Mouse (Mus musculus) CH12.LX (cell line): ENCODE results near the gene Lrrc75b. TPM values are rescaled to one million over a fixed set of nuclear protein-coding genes. Genes with fewer than 3 reads are reported as not detected.
A peak's percentile ranks its signal among the peaks of the same experiment; 100 is the strongest.

Experiments
- DNase-seq: peaks from one replicate; pipeline ENCODE4 v3.0.0-alpha.2; 2013; ENCODE audit errors: extremely low read depth
- H3K27ac ChIP-seq: 2 replicates; pipeline ENCODE4 v1.5.1; 2012; ENCODE audit warnings: low read depth, mild to moderate bottlenecking, control low read depth, moderate library complexity; ENCODE audit not compliant: insufficient read depth
- H3K27me3 ChIP-seq: replicated peaks from 2 replicates; pipeline ENCODE3; 2012; ENCODE audit warnings: inconsistent platforms
- H3K36me3 ChIP-seq, 2 experiments: replicated peaks in 1 of 2; 2 replicates each; pipeline versions ENCODE3 to v1.6.1; 2012; ENCODE audit warnings: inconsistent platforms in 1 of 2, low read length in 1 of 2, mild to moderate bottlenecking in 1 of 2, mixed read lengths in 1 of 2, moderate library complexity in 1 of 2; ENCODE audit not compliant: control insufficient read depth in 1 of 2, insufficient read depth in 1 of 2
- H3K4me1 ChIP-seq, 2 experiments: 2 replicates each; pipeline ENCODE4 v1.6.1; 2012; ENCODE audit warnings: inconsistent platforms in 1 of 2, moderate library complexity in 1 of 2; ENCODE audit not compliant: insufficient read depth in 2 of 2, control insufficient read depth in 1 of 2
- H3K4me2 ChIP-seq: 2 replicates; pipeline ENCODE4 v1.6.1; 2012; ENCODE audit warnings: low read depth, mild to moderate bottlenecking, control low read depth; ENCODE audit not compliant: poor library complexity, insufficient read depth, severe bottlenecking
- H3K4me3 ChIP-seq, 3 experiments: fragments of 150-350 bp in 1 of 3; sonication (generic) in 1 of 3; replicated peaks in 1 of 3; 2 replicates each; pipeline versions ENCODE3 to v1.5.1; 2011 to 2012; ENCODE audit warnings: low read depth in 2 of 3, low read length in 2 of 3, mild to moderate bottlenecking in 2 of 3, moderate library complexity in 2 of 3, control low read depth in 1 of 3, improper control_type of control experiment in 1 of 3, inconsistent platforms in 1 of 3, mixed read lengths in 1 of 3; ENCODE audit not compliant: poor library complexity in 1 of 3
- H3K79me2 ChIP-seq: replicated peaks from 2 replicates; pipeline ENCODE4 v1.6.1; 2012; ENCODE audit warnings: mild to moderate bottlenecking, moderate library complexity; ENCODE audit not compliant: control insufficient read depth, poor library complexity, insufficient read depth, severe bottlenecking; ENCODE audit errors: extremely low read depth
- H3K9ac ChIP-seq: 2 replicates; pipeline ENCODE4 v1.6.1; 2012; ENCODE audit warnings: low read depth, mild to moderate bottlenecking, control low read depth, moderate library complexity; ENCODE audit not compliant: insufficient read depth
- H3K9me3 ChIP-seq: replicated peaks from 2 replicates; pipeline ENCODE3; 2012; ENCODE audit warnings: low read length, inconsistent platforms, mixed read lengths
- BHLHE40 ChIP-seq: IDR thresholded peaks from 2 replicates; pipeline ENCODE4 v1.6.1; 2011; ENCODE audit warnings: mild to moderate bottlenecking, low read depth, low read length, improper control_type of control experiment
- CHD1 ChIP-seq: IDR thresholded peaks from 2 replicates; pipeline ENCODE4 v1.6.1; 2012; ENCODE audit warnings: low read depth, low read length, improper control_type of control experiment, inconsistent platforms
- CHD2 ChIP-seq: IDR thresholded peaks from 2 replicates; pipeline ENCODE4 v1.6.1; 2011; ENCODE audit warnings: low read length, improper control_type of control experiment
- CTCF ChIP-seq, 2 experiments: IDR thresholded peaks in 1 of 2; conservative IDR thresholded peaks in 1 of 2; 2 replicates each; pipeline ENCODE4 v1.5.1; 2011 to 2012; ENCODE audit warnings: low read depth in 2 of 2, low read length in 2 of 2, improper control_type of control experiment in 1 of 2, inconsistent platforms in 1 of 2, mild to moderate bottlenecking in 1 of 2, moderate library complexity in 1 of 2
- E2F4 ChIP-seq: IDR thresholded peaks from 2 replicates; pipeline ENCODE4 v1.6.1; 2011; ENCODE audit warnings: low read depth, low read length, improper control_type of control experiment; ENCODE audit not compliant: insufficient replicate concordance
- ELF1 ChIP-seq: IDR thresholded peaks from 2 replicates; pipeline ENCODE4 v1.6.1; 2014; ENCODE audit warnings: low read depth, mild to moderate bottlenecking, inconsistent platforms, low read length, improper control_type of control experiment
- EP300 ChIP-seq: IDR thresholded peaks from 2 replicates; pipeline ENCODE4 v1.6.1; 2011; ENCODE audit warnings: low read length, improper control_type of control experiment
- ETS1 ChIP-seq: conservative IDR thresholded peaks from 2 replicates; pipeline ENCODE4 v1.6.1; 2012; ENCODE audit warnings: low read depth, mild to moderate bottlenecking, inconsistent platforms, low read length, improper control_type of control experiment, moderate library complexity
- GABPA ChIP-seq: IDR thresholded peaks from 2 replicates; pipeline ENCODE4 v1.6.1; 2012; ENCODE audit warnings: low read depth, low read length, improper control_type of control experiment, inconsistent platforms; ENCODE audit not compliant: insufficient replicate concordance
- HCFC1 ChIP-seq: IDR thresholded peaks from 2 replicates; pipeline ENCODE4 v1.6.1; 2012; ENCODE audit warnings: low read depth, mild to moderate bottlenecking, inconsistent platforms, low read length, improper control_type of control experiment
- IRF4 ChIP-seq: IDR thresholded peaks from 2 replicates; pipeline ENCODE4 v1.6.1; 2014; ENCODE audit warnings: low read depth, mild to moderate bottlenecking, inconsistent platforms, low read length, improper control_type of control experiment
- JUN ChIP-seq: IDR thresholded peaks from 2 replicates; pipeline ENCODE4 v1.6.1; 2011; ENCODE audit warnings: low read depth, mild to moderate bottlenecking, low read length, improper control_type of control experiment, moderate library complexity; ENCODE audit not compliant: insufficient read depth
- JUND ChIP-seq: conservative IDR thresholded peaks from 2 replicates; pipeline ENCODE4 v1.6.1; 2011; ENCODE audit warnings: low read depth, low read length, improper control_type of control experiment
- KAT2A ChIP-seq: IDR thresholded peaks from 2 replicates; pipeline ENCODE4 v1.6.1; 2012; ENCODE audit warnings: low read length, improper control_type of control experiment, inconsistent platforms; ENCODE audit not compliant: insufficient replicate concordance
- MAFK ChIP-seq: IDR thresholded peaks from 2 replicates; pipeline ENCODE4 v1.6.1; 2011; ENCODE audit warnings: low read length, improper control_type of control experiment; ENCODE audit not compliant: insufficient replicate concordance
- MAX ChIP-seq: IDR thresholded peaks from 2 replicates; pipeline ENCODE4 v1.6.1; 2011; ENCODE audit warnings: low read length, improper control_type of control experiment
- MAZ ChIP-seq: IDR thresholded peaks from 2 replicates; pipeline ENCODE4 v1.6.1; 2012; ENCODE audit warnings: low read depth, mild to moderate bottlenecking, inconsistent platforms, low read length, improper control_type of control experiment, moderate library complexity
- MEF2A ChIP-seq: IDR thresholded peaks from 2 replicates; pipeline ENCODE4 v1.6.1; 2014; ENCODE audit warnings: low read depth, mild to moderate bottlenecking, inconsistent platforms, low read length, improper control_type of control experiment, borderline replicate concordance
- MXI1 ChIP-seq: IDR thresholded peaks from 2 replicates; pipeline ENCODE4 v1.6.1; 2011; ENCODE audit warnings: mild to moderate bottlenecking, low read depth, low read length, improper control_type of control experiment
- MYC ChIP-seq: IDR thresholded peaks from 2 replicates; pipeline ENCODE4 v1.6.1; 2011; ENCODE audit warnings: low read depth, mild to moderate bottlenecking, improper control_type of control experiment, low read length
- NELFE ChIP-seq: IDR thresholded peaks from 2 replicates; pipeline ENCODE4 v1.6.1; 2011; ENCODE audit warnings: low read depth, low read length, improper control_type of control experiment
- NRF1 ChIP-seq: IDR thresholded peaks from 2 replicates; pipeline ENCODE4 v1.6.1; 2014; ENCODE audit warnings: low read depth, mild to moderate bottlenecking, inconsistent platforms, low read length, improper control_type of control experiment, moderate library complexity
- PAX5 ChIP-seq: IDR thresholded peaks from 2 replicates; pipeline ENCODE4 v1.6.1; 2012; ENCODE audit warnings: low read length, inconsistent platforms, mixed read lengths
- POLR2A ChIP-seq: IDR thresholded peaks from 2 replicates; pipeline ENCODE4 v1.6.1; 2011; ENCODE audit warnings: low read depth, mild to moderate bottlenecking, improper control_type of control experiment, low read length
- POLR2AphosphoS2 ChIP-seq: IDR thresholded peaks from 2 replicates; pipeline ENCODE4 v1.6.1; 2011; ENCODE audit warnings: low read depth, low read length, improper control_type of control experiment
- RAD21 ChIP-seq: IDR thresholded peaks from 2 replicates; pipeline ENCODE4 v1.6.1; 2011; ENCODE audit warnings: low read depth, mild to moderate bottlenecking, low read length, improper control_type of control experiment, moderate library complexity
- RCOR1 ChIP-seq: conservative IDR thresholded peaks from 2 replicates; pipeline ENCODE4 v1.6.1; 2012; ENCODE audit warnings: low read depth, mild to moderate bottlenecking, inconsistent platforms, low read length, improper control_type of control experiment
- SIN3A ChIP-seq: IDR thresholded peaks from 2 replicates; pipeline ENCODE4 v1.6.1; 2012; ENCODE audit warnings: low read length, improper control_type of control experiment, inconsistent platforms
- SMC3 ChIP-seq: IDR thresholded peaks from 2 replicates; pipeline ENCODE4 v1.6.1; 2011; ENCODE audit warnings: low read depth, low read length, improper control_type of control experiment
- TBP ChIP-seq: conservative IDR thresholded peaks from 2 replicates; pipeline ENCODE4 v1.6.1; 2011; ENCODE audit warnings: low read depth, low read length, improper control_type of control experiment
- TCF12 ChIP-seq: IDR thresholded peaks from 2 replicates; pipeline ENCODE4 v1.6.1; 2014; ENCODE audit warnings: low read depth, mild to moderate bottlenecking, inconsistent platforms, low read length, improper control_type of control experiment
- UBTF ChIP-seq: IDR thresholded peaks from 2 replicates; pipeline ENCODE4 v1.6.1; 2012; ENCODE audit warnings: low read depth, mild to moderate bottlenecking, inconsistent platforms, low read length, improper control_type of control experiment, moderate library complexity
- USF1 ChIP-seq: IDR thresholded peaks from 2 replicates; pipeline ENCODE4 v1.6.1; 2014; ENCODE audit warnings: low read depth, mild to moderate bottlenecking, inconsistent platforms, low read length, improper control_type of control experiment
- USF2 ChIP-seq: conservative IDR thresholded peaks from 2 replicates; pipeline ENCODE4 v1.6.1; 2011; ENCODE audit warnings: low read depth, low read length, improper control_type of control experiment
- ZC3H11A ChIP-seq: IDR thresholded peaks from 2 replicates; pipeline ENCODE4 v1.6.1; 2012; ENCODE audit warnings: low read depth, mild to moderate bottlenecking, inconsistent platforms, low read length, improper control_type of control experiment
- ZKSCAN1 ChIP-seq: IDR thresholded peaks from 2 replicates; pipeline ENCODE4 v1.6.1; 2012; ENCODE audit warnings: low read depth, inconsistent platforms, low read length, improper control_type of control experiment, borderline replicate concordance
- ZMIZ1 ChIP-seq: IDR thresholded peaks from 2 replicates; pipeline ENCODE4 v1.6.1; 2012; ENCODE audit warnings: low read depth, mild to moderate bottlenecking, inconsistent platforms, low read length, improper control_type of control experiment
- ZNF384 ChIP-seq: IDR thresholded peaks from 2 replicates; pipeline ENCODE4 v1.6.1; 2012; ENCODE audit warnings: low read depth, low read length, improper control_type of control experiment, inconsistent platforms
- dilution Hi-C: fragments of 300-500 bp; cut with MboI; formaldehyde crosslinking; loops from 2 replicates; pipeline ENCODE4 v1.14.3; 2020; ENCODE audit warnings: low sequenced_read_pairs; ENCODE audit not compliant: extremely low pct_unique_long_range_greater_than_20kb, extremely low pct_ligation_motif_present
- in situ Hi-C: fragments of 300-500 bp; cut with MboI; formaldehyde crosslinking; loops from 3 replicates; pipeline ENCODE4 v1.14.3; 2019; ENCODE audit warnings: low sequenced_read_pairs, low pct_ligation_motif_present, low pct_unique_long_range_greater_than_20kb, mixed read lengths
- polyA plus RNA-seq: library from polyadenylated mRNA; unstranded; fragments of >175 nt; gene quantifications from 2 replicates; pipeline ENCODE4 v1.2.1, GENCODE M21; 2012; ENCODE audit warnings: low read depth; ENCODE audit not compliant: insufficient read length
- total RNA-seq, 2 experiments: library from RNA; depleted of rRNA; stranded (reverse); fragments of 300-350 nt in 1 of 2; fragments of >200 nt in 1 of 2; gene quantifications; 2 replicates each; pipeline ENCODE4 v1.2.3; 2012 to 2014

Gene Lrrc75b
- total and polyA plus RNA-seq, 3 experiments, result not detected

DNA sequence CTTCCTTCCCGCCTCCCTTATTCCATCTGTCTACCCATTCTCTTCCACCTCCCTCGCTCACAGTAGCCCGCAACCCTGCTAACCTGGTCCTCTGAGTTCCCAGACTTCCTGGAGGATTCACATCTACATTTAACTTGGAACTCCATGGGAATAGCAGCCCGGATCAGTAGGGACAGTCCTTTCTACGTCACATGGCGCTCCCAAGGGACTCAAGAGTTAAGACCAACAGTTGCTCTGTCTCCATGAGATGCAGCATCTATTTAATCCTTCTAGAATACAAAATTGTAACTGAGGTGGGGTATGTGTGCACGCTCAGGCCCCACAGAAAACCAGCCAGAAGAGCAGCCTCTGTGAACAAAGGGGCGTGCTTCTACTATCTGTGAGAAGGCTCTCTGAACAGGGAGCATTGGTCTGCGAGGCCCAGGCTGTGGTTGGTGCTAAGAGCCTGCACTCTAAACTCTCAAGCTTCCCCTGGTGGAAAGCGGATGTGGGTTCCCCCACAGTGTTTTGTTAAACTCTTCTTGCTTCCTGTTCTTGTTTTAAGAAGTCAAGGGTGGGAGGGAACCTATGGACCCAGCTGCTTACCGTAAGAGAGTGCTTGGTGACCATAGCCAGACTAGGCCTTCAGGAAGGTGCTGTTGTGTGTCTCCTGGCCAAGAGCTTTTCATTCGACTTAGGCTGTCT is 31.2 kb upstream of the Lrrc75b start:
- H3K4me1 ChIP-seq, result peaks cover 20 to 42% of the 10 kb centered on the region in 2 experiments
- no peaks in the 10 kb centered on the region for H3K27me3 ChIP-seq
- in situ Hi-C loops (loop anchor here (25.0 kb wide), 1 partner anchor 371 kb away; the partner anchor contains the start of gene Gm5134), dilution Hi-C loops (no loop called here)
- peak; percentile 95 for DNase-seq
- H3K4me2 ChIP-seq, result peak overlapping the region; percentile 46
- no peaks in the 10 kb centered on the region for H3K9me3 ChIP-seq
- H3K27ac ChIP-seq, result peak overlapping the region; percentile 72
- H3K79me2 ChIP-seq, result no peaks in the 10 kb centered on the region
- TF ChIP-seq MAFK (0 out of 2 replicates have a peak, but pooled peaks have one; percentile 31), ELF1 (peak; percentile 80), POLR2AphosphoS2 (no peak), SIN3A (peak; percentile 81), UBTF (no peak), ZC3H11A (no peak), CHD2 (no peak), E2F4 (no peak), MAX (peak; percentile 53; the same call in 1 of the 2 replicates), RCOR1 (no peak), MEF2A (peak; percentile 71; the same call in 1 of the 2 replicates), ZNF384 (no peak), EP300 (peak; percentile 68), ZKSCAN1 (no peak), PAX5 (no peak), KAT2A (no peak), MYC (peak; percentile 69; the same call in 1 of the 2 replicates), JUND (no peak), TBP (peak; percentile 75), MAZ (0 out of 2 replicates have a peak, but pooled peaks have one; percentile 50), POLR2A (peak; percentile 60), HCFC1 (peak; percentile 67), CHD1 (no peak), ZMIZ1 (no peak), BHLHE40 (no peak), USF1 (no peak), RAD21 (no peak), NRF1 (0 out of 2 replicates have a peak, but pooled peaks have one; percentile 10), SMC3 (no peak), IRF4 (peak; percentile 71), GABPA (no peak), MXI1 (no peak), CTCF (conservative IDR thresholded peaks at IDR 0.05 in 1 of 2, IDR thresholded peaks at IDR 0.05 in 1 of 2; ENCODE audit: low read depth in 2 of 2, low read length in 2 of 2) (peak in 1 of 2 experiments; percentile 31; a peak in 1 of 4 replicates), JUN (no peak), ETS1 (peak; percentile 72), USF2 (no peak), TCF12 (peak; percentile 82; the same call in 1 of the 2 replicates), NELFE (peak; percentile 51; the same call in 1 of the 2 replicates)
- H3K4me3 ChIP-seq, result peak overlapping the region; percentile 27 to 49 (median 41)
- peak overlapping the region; percentile 39 for H3K9ac ChIP-seq
- H3K36me3 ChIP-seq, result no peaks in the 10 kb centered on the region
